ENCODE assay signal across 9 mouse cellular contexts in genomic region chr8:122459218-122459900, GRCm38 (mm10). TPM values are rescaled to one million over a fixed set of nuclear protein-coding genes. Genes with fewer than 3 reads are reported as not detected.
A peak's percentile ranks its signal among the peaks of the same experiment; 100 is the strongest.
DNase-seq lines count a peak whose midpoint lies in the region; ATAC-seq and TF ChIP-seq lines count a peak whose summit lies in the region.
"Had no signal": no experiment of that assay in that cellular context is flagged by ENCODE, and none has a peak within 500 bp of the region (broad histone marks: within the 10 kb centered on the region; RNA-seq: fewer than 3 reads in every experiment).

No protein-coding gene starts in this region.

- intact Hi-C loops in left cerebral cortex, adult 2 months (cut with DNase I) = no loop called here
- intact Hi-C loops in left cerebral cortex, postnatal 14 days (cut with DNase I) = no loop called here

- H3K27ac ChIP-seq in forebrain, postnatal 0 days (ENCODE audit: low read depth, low read length) = no peak overlapping the region
- H3K27ac ChIP-seq in forebrain, embryonic 10.5 days = no peak overlapping the region
- H3K27ac ChIP-seq in left cerebral cortex, adult 2 months = no peak overlapping the region
- H3K27ac ChIP-seq in olfactory bulb, adult 2 months (ENCODE audit: insufficient read depth, low read depth, low read length) = no peak overlapping the region

- H3K9ac ChIP-seq in forebrain, postnatal 0 days = no peak overlapping the region

- WGBS in forebrain, postnatal 0 days = 56% methylated on average over 6 of the region's 6 CpGs
- 64% methylated on average over 6 of the region's 6 CpGs for WGBS in forebrain, embryonic 10.5 days
- WGBS in olfactory bulb, adult 2 months = 58% methylated on average over 6 of the region's 6 CpGs

- H3K4me1 ChIP-seq in forebrain, postnatal 0 days (ENCODE audit: insufficient read depth) = no peaks in the 10 kb centered on the region
- H3K4me1 ChIP-seq in forebrain, embryonic 10.5 days = peaks cover 46% of the 10 kb centered on the region
- H3K4me1 ChIP-seq in olfactory bulb, adult 2 months (ENCODE audit: control insufficient read depth, insufficient read depth, low read length) = peaks cover 54% of the 10 kb centered on the region

- no peaks in the 10 kb centered on the region for H3K36me3 ChIP-seq in forebrain, postnatal 0 days (ENCODE audit: insufficient read depth)
- no peaks in the 10 kb centered on the region for H3K36me3 ChIP-seq in forebrain, embryonic 10.5 days (replicated peaks)

- TF ChIP-seq POLR2A in olfactory bulb, adult 2 months (IDR thresholded peaks at IDR 0.05; ENCODE audit: insufficient read depth, low read depth, low read length) = no peak

- no peaks in the 10 kb centered on the region for H3K9me3 ChIP-seq in forebrain, postnatal 0 days (ENCODE audit: low read length)
- H3K9me3 ChIP-seq in forebrain, embryonic 10.5 days = no peaks in the 10 kb centered on the region

- no peak overlapping the region for H3K4me2 ChIP-seq in forebrain, postnatal 0 days (ENCODE audit: low read depth)

- no peak overlapping the region for H3K4me3 ChIP-seq in forebrain, postnatal 0 days (ENCODE audit: low read depth, low read length)
- H3K4me3 ChIP-seq in forebrain, embryonic 10.5 days = no peak overlapping the region
- H3K4me3 ChIP-seq in left cerebral cortex, adult 2 months = no peak overlapping the region
- no peak overlapping the region for H3K4me3 ChIP-seq in olfactory bulb, adult 2 months (ENCODE audit: insufficient read depth, low read depth, low read length)

- no peak for ATAC-seq in forebrain, postnatal 0 days
- ATAC-seq in frontal cortex, adult (ENCODE audit: low TSS enrichment) = no peak

- H3K27me3 ChIP-seq in forebrain, postnatal 0 days (ENCODE audit: insufficient read depth, low read length) = peaks cover 28% of the 10 kb centered on the region
- peaks cover 76% of the 10 kb centered on the region for H3K27me3 ChIP-seq in forebrain, embryonic 10.5 days (ENCODE audit: poor library complexity, severe bottlenecking)

- DNase-seq in forebrain, postnatal 0 days = no peak
- DNase-seq in forebrain, embryonic 10.5 days (ENCODE audit: extremely low spot score, low spot score) = no peak
- DNase-seq in left cerebral cortex, adult 2 months (ENCODE audit: extremely low spot score in 1 of 2, low spot score in 2 of 2) = no peak
- no peak for DNase-seq in left cerebral cortex, postnatal 14 days (ENCODE audit: low spot score in 2 of 2)
- peak; percentile 62 for DNase-seq in ES-CJ7 (ENCODE audit: low read depth, low spot score)
- DNase-seq in urinary bladder, postnatal 25 days (ENCODE audit: low spot score) = no peak
- DNase-seq: cerebellum, adult 9-10 months had no signal

- peak; percentile 44; the same call in 1 of the 2 replicates for TF ChIP-seq CTCF in forebrain, postnatal 0 days (IDR thresholded peaks at IDR 0.05; ENCODE audit: low read depth)
- TF ChIP-seq CTCF in left cerebral cortex, adult 2 months (IDR thresholded peaks at IDR 0.05) = peak; percentile 45
- TF ChIP-seq CTCF in olfactory bulb, adult 2 months (IDR thresholded peaks at IDR 0.05; ENCODE audit: insufficient read depth, low read depth, low read length) = peak; percentile 32; the same call in 1 of the 2 replicates

RNA-seq across cellular contexts. Expression of gene Snai3, which starts 1.2 kb away (rescaled TPM):
- total RNA-seq in forebrain, postnatal 0 days (2014; rRNA removed) = 0.23 TPM in 1 of 2 replicates, not detected in the other
- not detected in 2 replicates for polyA plus RNA-seq in forebrain, postnatal 0 days (2015; fragmentation: Nextera tagmentation; extraction: Ambion mirVana)
- polyA plus RNA-seq in forebrain, embryonic 10.5 days (2016; fragmentation: Nextera tagmentation; extraction: Ambion mirVana) = 0.18 and 0.22 TPM in 2 replicates
- 1 to 10 TPM; 1.0 to 1.6 TPM for total RNA-seq in left cerebral cortex, adult 2 months (2021)
- not detected for total RNA-seq in left cerebral cortex, postnatal 14 days (2021)
- not detected in 2 replicates for polyA plus RNA-seq in olfactory bulb, adult 2 months (2012; ENCODE audit: insufficient read depth, insufficient read length, low replicate concordance, missing spikeins)

RNA-seq across cellular contexts. Expression of gene Mvd, which starts 16.1 kb away (rescaled TPM):
- total RNA-seq in forebrain, postnatal 0 days (2014; rRNA removed) = 53.4 and 84.0 TPM in 2 replicates
- 66.7 and 73.9 TPM in 2 replicates for polyA plus RNA-seq in forebrain, postnatal 0 days (2015; fragmentation: Nextera tagmentation; extraction: Ambion mirVana)
- polyA plus RNA-seq in forebrain, embryonic 10.5 days (2016; fragmentation: Nextera tagmentation; extraction: Ambion mirVana) = 52.1 and 54.2 TPM in 2 replicates
- 10 to 100 TPM; 20.8 to 25.3 TPM for total RNA-seq in left cerebral cortex, adult 2 months (2021)
- total RNA-seq in left cerebral cortex, postnatal 14 days (2021) = 10 to 100 TPM; 32.7 to 34.4 TPM
- polyA plus RNA-seq in olfactory bulb, adult 2 months (2012; ENCODE audit: insufficient read depth, insufficient read length, low replicate concordance, missing spikeins) = not detected in 2 replicates

RNA-seq across cellular contexts. Expression of gene Rnf166, which starts 16.5 kb away (rescaled TPM):
- 32.1 TPM in 2 replicates for total RNA-seq in forebrain, postnatal 0 days (2014; rRNA removed)
- polyA plus RNA-seq in forebrain, postnatal 0 days (2015; fragmentation: Nextera tagmentation; extraction: Ambion mirVana) = 26.2 and 26.5 TPM in 2 replicates
- 31.0 and 33.0 TPM in 2 replicates for polyA plus RNA-seq in forebrain, embryonic 10.5 days (2016; fragmentation: Nextera tagmentation; extraction: Ambion mirVana)
- total RNA-seq in left cerebral cortex, adult 2 months (2021) = 10 to 100 TPM; 37.6 to 37.9 TPM
- total RNA-seq in left cerebral cortex, postnatal 14 days (2021) = 10 to 100 TPM; 22.4 to 23.2 TPM
- polyA plus RNA-seq in olfactory bulb, adult 2 months (2012; ENCODE audit: insufficient read depth, insufficient read length, low replicate concordance, missing spikeins) = not detected in 2 replicates

RNA-seq across cellular contexts. Expression of gene Ctu2, which starts 16.6 kb away (rescaled TPM):
- total RNA-seq in forebrain, postnatal 0 days (2014; rRNA removed) = 58.0 and 69.7 TPM in 2 replicates
- polyA plus RNA-seq in forebrain, postnatal 0 days (2015; fragmentation: Nextera tagmentation; extraction: Ambion mirVana) = 89.7 and 99.5 TPM in 2 replicates
- 84.7 and 89.1 TPM in 2 replicates for polyA plus RNA-seq in forebrain, embryonic 10.5 days (2016; fragmentation: Nextera tagmentation; extraction: Ambion mirVana)
- total RNA-seq in left cerebral cortex, adult 2 months (2021) = 10 to 100 TPM; 27.0 TPM
- total RNA-seq in left cerebral cortex, postnatal 14 days (2021) = 10 to 100 TPM; 23.9 to 30.9 TPM
- polyA plus RNA-seq in olfactory bulb, adult 2 months (2012; ENCODE audit: insufficient read depth, insufficient read length, low replicate concordance, missing spikeins) = not detected in 2 replicates

RNA-seq across cellular contexts. Expression of gene Cyba, which starts 26.6 kb away (rescaled TPM):
- 14.2 and 17.9 TPM in 2 replicates for total RNA-seq in forebrain, postnatal 0 days (2014; rRNA removed)
- polyA plus RNA-seq in forebrain, postnatal 0 days (2015; fragmentation: Nextera tagmentation; extraction: Ambion mirVana) = 37.9 and 40.6 TPM in 2 replicates
- polyA plus RNA-seq in forebrain, embryonic 10.5 days (2016; fragmentation: Nextera tagmentation; extraction: Ambion mirVana) = 70.0 and 75.7 TPM in 2 replicates
- 1 to 10 TPM; 6.6 to 7.1 TPM for total RNA-seq in left cerebral cortex, adult 2 months (2021)
- 1 to 10 TPM; 8.6 to 9.9 TPM for total RNA-seq in left cerebral cortex, postnatal 14 days (2021)
- not detected in 2 replicates for polyA plus RNA-seq in olfactory bulb, adult 2 months (2012; ENCODE audit: insufficient read depth, insufficient read length, low replicate concordance, missing spikeins)
